Mouse (Mus musculus): ENCODE results near the gene Igfbp6. TPM values are rescaled to one million over a fixed set of nuclear protein-coding genes. Genes with fewer than 3 reads are reported as not detected.

The Igfbp6 gene
- total RNA-seq, 2 experiments from 2014 or later: 32.2 to 50.3 TPM

GRCm38 (mm10) chr15:102175736-102176319 lies 31.7 kb downstream of the Igfbp6 start:
- no peak for DNase-seq (ENCODE audit: low spot score)

DNA sequence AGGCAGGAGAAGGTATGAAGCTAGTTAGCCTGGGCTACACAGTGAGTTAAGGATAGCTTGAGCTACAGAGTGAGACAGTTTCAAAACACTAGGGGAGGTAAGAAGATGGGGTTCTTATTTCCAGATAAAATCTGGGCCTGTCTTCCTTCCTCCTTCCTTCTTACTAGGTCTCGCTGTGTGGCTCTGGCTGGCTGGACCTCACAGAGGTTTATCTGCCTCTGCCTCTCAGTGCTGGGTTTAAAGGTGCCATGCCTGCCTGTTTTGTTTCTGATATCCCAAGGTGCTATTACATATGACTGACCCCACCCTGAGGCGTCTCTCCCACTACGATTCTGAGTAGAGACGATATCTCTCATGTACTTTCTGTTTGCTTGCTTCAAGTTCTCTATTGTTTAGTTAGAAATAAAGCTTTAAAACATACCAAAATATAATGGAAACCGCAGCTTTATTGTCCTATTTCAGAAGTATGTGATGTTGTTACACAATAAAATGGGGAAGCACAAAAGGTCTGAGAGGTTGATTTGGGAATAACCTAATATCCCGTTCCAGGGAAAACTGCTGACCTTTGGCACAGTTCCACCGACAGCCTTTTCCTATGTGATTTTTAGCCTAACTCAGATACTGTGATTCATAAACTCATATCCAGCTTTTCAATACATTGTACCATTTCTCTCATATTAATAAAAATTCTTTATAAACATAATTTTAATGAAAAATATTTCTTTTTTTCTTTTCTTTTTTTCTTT lies 32.6 kb downstream of the Igfbp6 start:
- no peak for DNase-seq (ENCODE audit: low spot score)

DNA sequence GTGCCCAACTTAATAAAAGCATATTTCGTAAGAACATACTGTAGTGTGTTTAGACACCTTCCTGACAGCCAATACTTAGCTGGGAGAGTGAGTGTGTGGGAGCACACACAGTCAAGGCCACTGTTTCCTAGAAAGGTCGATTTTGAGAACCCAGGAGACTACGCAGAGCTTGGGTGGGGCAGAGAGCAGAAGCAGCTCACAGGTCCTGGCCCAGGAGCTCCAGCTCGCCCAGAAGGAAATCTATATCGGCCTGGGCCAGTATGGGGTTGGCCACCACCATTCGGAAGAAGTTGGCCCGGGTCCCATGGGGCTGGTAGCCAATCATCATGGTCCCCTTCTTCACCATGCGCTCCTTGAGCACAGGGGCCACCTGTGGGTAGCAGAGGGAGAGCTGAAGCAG lies 33.3 kb downstream of the Igfbp6 start:
- DNase-seq (ENCODE audit: low spot score): no peak

GRCm38 (mm10) chr15:102178279-102178678 lies 34.1 kb downstream of the Igfbp6 start:
- peak; percentile 82 for DNase-seq (ENCODE audit: low spot score)

- no peak for DNase-seq (ENCODE audit: low spot score)
Measured at GRCm38 (mm10) chr15:102179106-102179505, 34.9 kb downstream of the Igfbp6 start.

DNA sequence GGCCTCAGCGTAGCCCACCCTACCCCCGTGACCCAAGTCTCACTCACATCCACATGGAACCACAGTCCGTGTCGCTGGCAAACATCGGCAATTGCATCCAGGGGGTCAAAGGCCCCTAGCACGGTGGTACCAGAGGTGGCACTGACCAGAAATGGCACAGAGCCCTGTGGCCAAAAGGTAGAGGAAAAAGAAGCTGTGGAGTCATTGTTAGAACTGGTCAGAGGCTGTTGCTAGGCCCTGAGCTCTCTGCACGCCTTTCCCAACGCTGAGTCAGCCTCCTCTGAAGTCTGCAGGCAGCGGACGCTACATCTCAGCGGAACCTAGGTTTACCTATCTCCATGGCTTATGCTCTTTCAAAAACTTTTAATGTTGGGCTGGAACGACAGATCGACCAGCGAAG lies 35.8 kb downstream of the Igfbp6 start:
- DNase-seq (ENCODE audit: low spot score): no peak

GRCm38 (mm10) chr15:102183076-102183475 lies 38.9 kb downstream of the Igfbp6 start:
- no peak for DNase-seq (ENCODE audit: low spot score)

- no peak for DNase-seq (ENCODE audit: low spot score)
Measured at GRCm38 (mm10) chr15:102186239-102186638, 42.1 kb downstream of the Igfbp6 start.

GRCm38 (mm10) chr15:102188096-102188495 lies 43.9 kb downstream of the Igfbp6 start:
- DNase-seq (ENCODE audit: low spot score): no peak

GRCm38 (mm10) chr15:102188883-102189282 lies 44.7 kb downstream of the Igfbp6 start:
- no peak for DNase-seq (ENCODE audit: low spot score)

DNA sequence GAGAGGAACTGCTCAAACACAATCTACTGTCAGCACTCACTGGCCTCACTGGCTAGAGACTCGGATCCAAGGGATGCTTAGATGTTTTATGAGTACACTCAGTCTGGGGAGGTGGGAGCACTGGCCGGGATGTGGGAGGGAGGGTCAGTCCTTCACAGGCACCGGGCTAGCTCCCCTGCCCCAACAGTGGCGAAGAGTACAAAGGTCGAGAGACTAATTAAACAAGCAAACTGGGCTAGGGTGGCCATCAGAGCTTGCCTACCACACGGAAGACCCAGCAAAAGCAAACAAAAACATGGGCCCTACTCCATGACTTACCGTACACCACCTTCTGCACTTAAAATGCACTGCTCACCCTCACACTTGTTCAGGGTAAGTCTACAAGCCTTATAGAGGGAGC lies 47.5 kb downstream of the Igfbp6 start:
- DNase-seq (ENCODE audit: low spot score): no peak

DNA sequence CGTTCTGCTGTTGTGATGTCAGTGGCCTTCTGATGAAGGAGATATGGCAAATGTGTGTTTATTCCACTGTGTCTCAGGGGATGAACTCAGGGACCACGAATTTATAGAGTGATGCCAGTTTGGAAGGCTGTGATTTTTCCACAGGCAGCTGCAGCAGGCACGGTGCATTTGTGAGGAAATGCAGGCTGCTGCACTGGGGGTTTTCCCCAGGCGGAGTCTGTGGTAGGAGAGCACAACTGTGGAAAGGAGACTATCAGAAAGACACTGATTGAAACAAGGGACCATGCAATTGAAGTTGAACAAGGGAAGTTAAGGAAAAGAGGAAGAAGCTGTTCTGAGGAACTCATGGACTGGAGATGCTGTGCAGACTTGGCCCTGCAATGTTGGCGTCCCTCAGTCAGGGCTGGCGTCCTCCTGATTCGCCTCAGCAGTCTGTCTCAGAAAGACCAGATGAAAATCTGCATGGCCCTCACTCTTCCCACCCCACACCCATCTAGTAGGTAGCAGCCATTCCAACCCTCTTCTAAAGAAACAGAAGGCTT lies 48.2 kb downstream of the Igfbp6 start:
- no peak for DNase-seq (ENCODE audit: low spot score)

DNA sequence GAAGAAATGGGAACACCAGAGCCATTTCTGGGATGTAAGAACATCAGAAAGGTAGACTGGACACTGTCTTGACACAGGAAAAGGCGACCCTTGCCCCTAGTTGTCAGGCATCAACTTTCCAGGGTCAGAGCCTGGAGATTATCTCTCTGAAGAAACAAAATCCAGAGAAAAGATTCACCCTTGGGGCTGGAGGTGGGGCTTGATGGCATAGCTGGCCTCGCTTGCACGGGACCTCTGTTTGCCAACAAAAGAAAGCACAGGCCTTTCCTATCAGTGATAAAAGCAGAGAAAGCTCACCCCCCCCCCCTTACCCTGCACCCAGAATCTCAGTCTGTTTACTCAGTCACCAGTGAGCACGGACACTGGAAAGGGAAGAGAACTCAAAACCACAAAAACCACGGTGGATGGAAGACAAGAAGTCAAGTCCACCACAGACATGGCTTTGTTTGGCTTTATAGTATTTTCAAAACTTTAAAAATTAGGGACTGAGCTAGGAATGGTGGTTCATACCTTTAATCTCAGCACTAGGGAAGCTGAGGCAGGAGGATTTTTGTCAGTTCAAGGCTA lies 48.7 kb downstream of the Igfbp6 start:
- no peak for DNase-seq (ENCODE audit: low spot score)

DNA sequence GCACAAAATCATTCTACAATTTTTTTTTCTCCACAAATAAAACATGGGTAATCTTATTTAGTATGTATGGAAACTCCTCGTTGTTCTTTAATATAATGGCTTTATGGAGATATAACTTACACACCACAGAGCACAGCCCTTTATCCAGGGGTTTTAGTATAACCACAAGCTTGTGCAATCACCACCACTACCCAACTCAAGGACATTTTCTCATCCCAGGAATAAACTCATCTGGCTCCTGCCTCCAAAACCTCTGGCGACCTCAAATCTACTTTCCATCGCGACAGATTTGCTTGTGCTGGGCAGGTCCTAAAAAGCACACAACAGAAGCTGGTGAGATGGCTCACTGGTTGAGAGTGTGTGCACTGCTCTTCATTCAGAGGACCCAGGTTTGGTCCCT lies 49.5 kb downstream of the Igfbp6 start:
- no peak for DNase-seq (ENCODE audit: low spot score)

- no peak for DNase-seq (ENCODE audit: low spot score)
Measured at GRCm38 (mm10) chr15:102194439-102194838, 50.3 kb downstream of the Igfbp6 start.

GRCm38 (mm10) chr15:102195373-102195772 lies 51.2 kb downstream of the Igfbp6 start:
- DNase-seq (ENCODE audit: low spot score): no peak

- DNase-seq (ENCODE audit: low spot score): no peak
Measured at GRCm38 (mm10) chr15:102198841-102199240, 54.7 kb downstream of the Igfbp6 start.

Other genes with a start within 250 kb of the Igfbp6 start
- not detected for gene Krt4, start 219.6 kb upstream of the Igfbp6 start, total RNA-seq (2021)
- gene Krt79, start 204.0 kb upstream of the Igfbp6 start, total RNA-seq (2021): under 1 TPM in 1 of 2 experiments, not detected in 1; 0.28 TPM
- not detected for gene Krt78, start 190.1 kb upstream of the Igfbp6 start, total RNA-seq (2021)
- gene Krt8, start 139.9 kb upstream of the Igfbp6 start, total RNA-seq (2021): under 1 TPM; 0.16 to 0.21 TPM
- gene Krt18, start 116.2 kb upstream of the Igfbp6 start, total RNA-seq (2021): 1 to 10 TPM in 1 of 2 experiments, under 1 TPM in 1; 0.48 to 1.1 TPM
- 100 to 1,000 TPM; 224 to 227 TPM for gene Eif4b, start 70.6 kb upstream of the Igfbp6 start, total RNA-seq (2021)
- gene Tns2, start 43.9 kb upstream of the Igfbp6 start, total RNA-seq (2021): 10 to 100 TPM; 31.3 to 31.6 TPM
- gene Spryd3, start 8.1 kb upstream of the Igfbp6 start, total RNA-seq (2021): 1 to 10 TPM; 4.9 to 7.7 TPM
- gene Soat2, start 6.2 kb downstream of the Igfbp6 start, total RNA-seq (2021): under 1 TPM in 1 of 2 experiments, not detected in 1; 0.09 TPM
- gene Zfp740, start 58.9 kb downstream of the Igfbp6 start, total RNA-seq (2021): 10 to 100 TPM; 24.0 to 29.0 TPM
- gene Csad, start 60.4 kb downstream of the Igfbp6 start, total RNA-seq (2021): 1 to 10 TPM; 5.9 to 7.8 TPM
- gene Itgb7, start 87.6 kb downstream of the Igfbp6 start, total RNA-seq (2021): 1 to 10 TPM; 1.1 to 1.2 TPM
- gene Rarg, start 113.2 kb downstream of the Igfbp6 start, total RNA-seq (2021): 10 to 100 TPM in 1 of 2 experiments, 1 to 10 TPM in 1; 5.9 to 11.6 TPM
- gene Gm9918, start 126.2 kb downstream of the Igfbp6 start, total RNA-seq (2021): not detected
- gene Mfsd5, start 135.1 kb downstream of the Igfbp6 start, total RNA-seq (2021): 10 to 100 TPM; 15.7 to 16.4 TPM
- gene Espl1, start 151.9 kb downstream of the Igfbp6 start, total RNA-seq (2021): under 1 TPM; 0.21 to 0.36 TPM
- 100 to 1,000 TPM; 264 to 302 TPM for gene Pfdn5, start 181.8 kb downstream of the Igfbp6 start, total RNA-seq (2021)
- gene Myg1, start 187.3 kb downstream of the Igfbp6 start, total RNA-seq (2021): 10 to 100 TPM; 12.9 to 20.2 TPM
- 10 to 100 TPM in 1 of 2 experiments, 1 to 10 TPM in 1; 6.6 to 11.4 TPM for gene Aaas, start 206.4 kb downstream of the Igfbp6 start, total RNA-seq (2021)
- gene Sp7, start 222.8 kb downstream of the Igfbp6 start, total RNA-seq (2021): not detected

Data from gastrocnemius, adult 18-20 months (tissue).